Mouse (Mus musculus) ovary, postnatal 14 days (tissue): Measurements from ENCODE around the gene Olfr1427.
"Not testable (repeated sequence)": the region's sequence is repeated elsewhere in the genome, so short reads cannot be mapped to it uniquely, and the experiment has no call there.

Source experiments
- DNase-seq: peaks from one replicate; pipeline ENCODE4 v3.0.0; 2022; ENCODE audit warnings: low spot score

Gene Olfr1427

GRCm38 (mm10) chr19:12103234-12103633 is at the start of gene Olfr1427:
Gene Olfr1427, minus strand, starts transcription at chr19:12103334.
- no peak for DNase-seq

- no peak for DNase-seq
These were observed 42.3 kb upstream of the Olfr1427 start for GRCm38 (mm10) chr19:12145452-12145851.

GRCm38 (mm10) chr19:12143356-12143755 is 40.2 kb upstream of the Olfr1427 start:
- DNase-seq: no peak

- no peak for DNase-seq
These were observed 31.2 kb upstream of the Olfr1427 start for GRCm38 (mm10) chr19:12134289-12134688.

GRCm38 (mm10) chr19:12123103-12123502 is 20.0 kb upstream of the Olfr1427 start, which contains the start of gene Olfr76:
Gene Olfr76, minus strand, starts transcription at chr19:12123203.
- DNase-seq: no peak

GRCm38 (mm10) chr19:12116464-12116863 is 13.3 kb upstream of the Olfr1427 start:
- DNase-seq: no peak

- no peak for DNase-seq
These were observed 12.7 kb upstream of the Olfr1427 start, which contains the start of gene Olfr1428 for GRCm38 (mm10) chr19:12115797-12116196. Gene Olfr1428, minus strand, starts transcription at chr19:12115897.

- DNase-seq: no peak
These were observed 10.7 kb upstream of the Olfr1427 start for GRCm38 (mm10) chr19:12113807-12114206.

- no peak for DNase-seq
These were observed 1.4 kb upstream of the Olfr1427 start for GRCm38 (mm10) chr19:12104541-12104940.

- no peak for DNase-seq
These were observed 11.2 kb downstream of the Olfr1427 start, which contains the start of gene Olfr1426 for GRCm38 (mm10) chr19:12091913-12092312. Gene Olfr1426, minus strand, starts transcription at chr19:12092013.

GRCm38 (mm10) chr19:12077631-12078030 is 25.5 kb downstream of the Olfr1427 start, which contains the start of gene Olfr1425:
Gene Olfr1425, minus strand, starts transcription at chr19:12077731.
- DNase-seq: not testable (repeated sequence)

- DNase-seq: not testable (repeated sequence)
These were observed 33.6 kb downstream of the Olfr1427 start for GRCm38 (mm10) chr19:12069546-12069945.

- not testable (repeated sequence) for DNase-seq
These were observed 35.3 kb downstream of the Olfr1427 start for GRCm38 (mm10) chr19:12067806-12068205.

GRCm38 (mm10) chr19:12062582-12062981 is 40.6 kb downstream of the Olfr1427 start, which contains the start of gene Olfr1424:
Gene Olfr1424, minus strand, starts transcription at chr19:12062682.
- not testable (repeated sequence) for DNase-seq
